In the genomic region with DNA sequence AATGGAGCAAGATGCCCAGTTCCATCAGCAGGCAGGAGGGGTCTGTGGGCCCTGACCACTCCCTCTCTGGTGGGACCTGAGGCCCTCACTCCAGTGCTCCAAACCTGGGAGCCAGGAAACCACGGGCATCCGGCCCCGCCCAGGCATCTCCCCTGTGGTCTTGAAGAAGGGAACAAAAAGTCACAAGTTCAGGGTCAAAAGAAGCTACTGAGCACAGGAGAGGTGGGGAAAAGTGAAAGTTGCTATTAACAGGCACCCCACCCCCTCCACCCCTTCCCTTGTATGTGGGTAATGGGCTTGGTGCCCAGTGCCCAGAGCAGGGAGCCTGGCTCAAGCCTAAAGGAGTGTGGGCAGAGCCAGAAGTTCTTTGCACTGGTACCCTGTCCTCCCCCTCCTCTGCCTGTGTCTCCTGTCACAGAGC, we compare ENCODE assay signal across 8 mouse cellular contexts. TPM values are rescaled to one million over a fixed set of nuclear protein-coding genes. Genes with fewer than 3 reads are reported as not detected.
DNase-seq lines count a peak whose midpoint lies in the region; ATAC-seq and TF ChIP-seq lines count a peak whose summit lies in the region.

No protein-coding gene starts in this region.

- peaks cover 19% of the 10 kb centered on the region for H3K4me1 ChIP-seq in lung, adult 2 months (ENCODE audit: control insufficient read depth, insufficient read depth, low read length)
- peaks cover 33% of the 10 kb centered on the region for H3K4me1 ChIP-seq in embryonic facial prominence, embryonic 14.5 days (ENCODE audit: control insufficient read depth, insufficient read depth, low read length)
- peaks cover 51% of the 10 kb centered on the region for H3K4me1 ChIP-seq in kidney, embryonic 15.5 days
- peaks cover 100% of the 10 kb centered on the region for H3K4me1 ChIP-seq in megakaryocyte, embryonic 14.5 days

- no peak overlapping the region for H3K4me3 ChIP-seq in lung, adult 2 months (replicated peaks; ENCODE audit: extremely low read depth, low read depth, low read length)
- no peak overlapping the region for H3K4me3 ChIP-seq in embryonic facial prominence, embryonic 14.5 days (ENCODE audit: low read depth, low read length)
- no peak overlapping the region for H3K4me3 ChIP-seq in kidney, embryonic 15.5 days (replicated peaks)
- peak overlapping the region; percentile 83 for H3K4me3 ChIP-seq in megakaryocyte, embryonic 14.5 days (replicated peaks)

- no peaks in the 10 kb centered on the region for H3K9me3 ChIP-seq in embryonic facial prominence, embryonic 14.5 days (ENCODE audit: control insufficient read depth, low read length)
- H3K9me3 ChIP-seq in kidney, embryonic 15.5 days (replicated peaks), result no peaks in the 10 kb centered on the region
- no peaks in the 10 kb centered on the region for H3K9me3 ChIP-seq in megakaryocyte, embryonic 14.5 days

- WGBS in lung, adult 2 months, result 55% methylated on average over 3 of the region's 3 CpGs
- 72% methylated on average over 3 of the region's 3 CpGs for WGBS in embryonic facial prominence, embryonic 14.5 days
- WGBS in kidney, embryonic 15.5 days, result 75% methylated on average over 3 of the region's 3 CpGs

- peak overlapping the region; percentile 78 for H3K27ac ChIP-seq in embryonic facial prominence, embryonic 14.5 days (replicated peaks; ENCODE audit: low read depth, low read length)
- H3K27ac ChIP-seq in kidney, embryonic 15.5 days, result peak overlapping the region; percentile 37

- no peak for TF ChIP-seq CTCF in lung, adult 2 months (IDR thresholded peaks at IDR 0.05; ENCODE audit: insufficient read depth, low read length)

- peaks cover 63% of the 10 kb centered on the region for H3K36me3 ChIP-seq in embryonic facial prominence, embryonic 14.5 days (ENCODE audit: control insufficient read depth, insufficient read depth, low read length)
- H3K36me3 ChIP-seq in kidney, embryonic 15.5 days, result peaks cover 65% of the 10 kb centered on the region
- peaks cover 68% of the 10 kb centered on the region for H3K36me3 ChIP-seq in megakaryocyte, embryonic 14.5 days (replicated peaks; ENCODE audit: low read length)

- peak; percentile 69 to 70 for DNase-seq in lung, adult 18-20 months
- DNase-seq in lung, adult 2 months, result no peak
- no peak for DNase-seq in embryonic facial prominence, embryonic 14.5 days (ENCODE audit: low spot score)
- peak; percentile 73 for DNase-seq in testis, postnatal 10 days (ENCODE audit: low spot score)
- no peak for DNase-seq in retina, embryonic 14.5 days (ENCODE audit: low spot score)
- DNase-seq in gastrocnemius, postnatal 25 days, result no peak

- no peak for TF ChIP-seq POLR2A in lung, adult 2 months (IDR thresholded peaks at IDR 0.05; ENCODE audit: borderline replicate concordance, extremely low read depth, low read depth, low read length)

- no peaks in the 10 kb centered on the region for H3K27me3 ChIP-seq in embryonic facial prominence, embryonic 14.5 days (replicated peaks; ENCODE audit: control insufficient read depth, insufficient read depth, low read length)
- no peaks in the 10 kb centered on the region for H3K27me3 ChIP-seq in kidney, embryonic 15.5 days
- H3K27me3 ChIP-seq in megakaryocyte, embryonic 14.5 days (replicated peaks), result no peaks in the 10 kb centered on the region

- 0 out of 2 replicates have a peak overlapping the region, but pooled peaks have one; percentile 9 for H3K9ac ChIP-seq in embryonic facial prominence, embryonic 14.5 days (ENCODE audit: low read depth, low read length)
- H3K9ac ChIP-seq in kidney, embryonic 15.5 days, result no peak overlapping the region

- H3K4me2 ChIP-seq in embryonic facial prominence, embryonic 14.5 days (ENCODE audit: low read depth, low read length), result no peak overlapping the region
- H3K4me2 ChIP-seq in kidney, embryonic 15.5 days, result no peak overlapping the region

- ATAC-seq in embryonic facial prominence, embryonic 14.5 days (ENCODE audit: low read depth), result no peak
- ATAC-seq in kidney, embryonic 15.5 days (replicated peaks; ENCODE audit: low FRiP score), result no peak

RNA-seq across cellular contexts. Expression of a gene that starts 17.6 kb away (rescaled TPM):
- 49.5 and 57.2 TPM in 2 replicates for polyA plus RNA-seq in lung, adult 2 months (2012; rRNA removed)
- polyA plus RNA-seq in embryonic facial prominence, embryonic 14.5 days (2014; fragmentation: Nextera tagmentation; extraction: Ambion mirVana), result 25.5 and 28.7 TPM in 2 replicates
- 27.1 and 30.2 TPM in 2 replicates for polyA plus RNA-seq in kidney, embryonic 15.5 days (2015; fragmentation: Nextera tagmentation; extraction: Ambion mirVana)
- polyA plus RNA-seq in megakaryocyte, embryonic 14.5 days (2012; ENCODE audit: insufficient read depth, low replicate concordance), result 68.2 and 87.1 TPM in 2 replicates
- 10 to 100 TPM; 49.4 to 49.8 TPM for total RNA-seq in gastrocnemius, postnatal 25 days (2021)

RNA-seq across cellular contexts. Expression of a gene that starts 54.7 kb away (rescaled TPM):
- 32.6 and 53.4 TPM in 2 replicates for polyA plus RNA-seq in lung, adult 2 months (2012; rRNA removed)
- 8.7 and 9.2 TPM in 2 replicates for polyA plus RNA-seq in embryonic facial prominence, embryonic 14.5 days (2014; fragmentation: Nextera tagmentation; extraction: Ambion mirVana)
- 31.0 and 36.3 TPM in 2 replicates for polyA plus RNA-seq in kidney, embryonic 15.5 days (2015; fragmentation: Nextera tagmentation; extraction: Ambion mirVana)
- 33.2 and 44.6 TPM in 2 replicates for polyA plus RNA-seq in megakaryocyte, embryonic 14.5 days (2012; ENCODE audit: insufficient read depth, low replicate concordance)
- 10 to 100 TPM in 1 of 2 experiments, 1 to 10 TPM in 1; 8.6 to 11.4 TPM for total RNA-seq in gastrocnemius, postnatal 25 days (2021)

Comparison
In these comparisons a context has a peak if more than half of its experiments do, and no peak if none do; other contexts are left out.
1. DNase-seq: peak in lung, adult 18-20 months (2 of 2) and testis, postnatal 10 days (single experiment); none in lung, adult 2 months (single experiment), embryonic facial prominence, embryonic 14.5 days (single experiment), retina, embryonic 14.5 days (single experiment) and gastrocnemius, postnatal 25 days (single experiment).